Mouse (Mus musculus) embryo, embryonic 11 days (tissue): ENCODE data around the gene Cbx6.
A peak's percentile ranks its signal among the peaks of the same experiment; 100 is the strongest.

Source experiments
- DNase-seq: peaks from one replicate; pipeline ENCODE4 v3.0.0-alpha.2; 2015

The Cbx6 gene

GRCm38 (mm10) chr15:79834130-79834880 lies at the start of gene Cbx6, which contains the start of gene Npcd:
Cbx6 (minus strand) TSS chr15:79834688.
Npcd (minus strand) TSS chr15:79834237.
- peak; percentile 99 for DNase-seq

- peak; percentile 94 for DNase-seq
Observed at GRCm38 (mm10) chr15:79883352-79883822, 48.9 kb upstream of the Cbx6 start.

- peak; percentile 10 for DNase-seq
Observed at GRCm38 (mm10) chr15:79882623-79883267, 48.3 kb upstream of the Cbx6 start.

GRCm38 (mm10) chr15:79880477-79880876 lies 46.0 kb upstream of the Cbx6 start:
- DNase-seq, result no peak

DNA sequence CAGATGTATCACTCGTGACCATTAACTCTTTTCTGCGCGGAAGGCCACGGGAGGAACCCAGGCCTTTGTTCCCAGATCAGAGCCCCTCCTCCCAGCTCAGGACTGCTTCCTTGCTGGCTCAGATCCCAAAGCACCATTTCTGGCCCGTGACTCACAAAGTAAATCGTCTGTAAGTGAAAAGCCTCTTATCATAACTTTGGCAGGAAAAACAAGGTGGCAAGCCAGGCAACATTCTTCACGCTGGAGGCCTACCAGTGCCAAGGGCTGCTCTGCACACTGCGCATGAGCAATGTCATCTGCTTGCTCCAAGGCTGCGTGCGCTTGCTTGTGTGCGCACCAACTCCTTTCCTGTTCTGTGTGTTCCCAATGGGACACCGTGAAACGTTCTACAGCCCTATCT lies 44.8 kb upstream of the Cbx6 start:
- peak; percentile 7 for DNase-seq

DNA sequence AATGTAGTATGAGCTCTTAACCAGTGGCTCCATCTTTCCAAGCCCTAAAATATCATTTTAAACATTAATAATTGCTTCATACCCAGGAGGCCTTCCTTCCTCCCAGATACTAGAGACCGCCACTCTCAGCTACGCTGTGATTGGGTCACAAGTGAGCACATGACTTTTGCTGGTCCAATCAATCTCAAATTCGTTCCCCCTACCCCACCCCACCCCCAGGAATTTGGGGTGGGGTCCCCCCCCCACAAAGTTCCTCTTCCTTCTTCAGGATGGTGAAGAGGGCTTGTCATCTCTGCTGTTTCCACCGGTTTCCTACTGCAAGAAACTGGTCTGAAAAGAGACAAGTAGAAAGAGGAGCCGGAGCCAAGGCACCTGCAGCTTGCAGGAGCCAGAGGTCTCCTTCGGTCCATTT lies 44.2 kb upstream of the Cbx6 start:
- DNase-seq, result no peak

- DNase-seq, result no peak
Observed at GRCm38 (mm10) chr15:79875261-79875995, 40.9 kb upstream of the Cbx6 start.

GRCm38 (mm10) chr15:79873995-79874394 lies 39.5 kb upstream of the Cbx6 start:
- no peak for DNase-seq

DNA sequence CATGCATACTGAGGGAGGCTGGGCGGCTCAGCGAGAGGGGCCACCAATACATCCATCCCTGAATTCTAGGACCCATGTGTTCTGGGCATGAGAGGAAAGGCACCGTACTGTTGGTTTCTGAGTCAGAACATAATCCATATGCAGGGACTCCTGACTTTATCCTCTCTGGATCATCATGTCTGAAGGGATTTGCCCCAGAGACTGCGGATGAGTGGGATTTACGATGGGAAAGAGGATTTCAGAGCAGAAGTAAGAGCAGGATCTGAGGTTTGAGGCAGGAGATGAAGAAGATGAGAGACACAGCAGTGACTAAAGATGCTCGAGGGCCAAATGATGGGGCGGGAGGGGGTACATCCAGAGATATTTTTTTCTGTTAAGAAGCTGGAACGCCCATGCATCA lies 39.1 kb upstream of the Cbx6 start:
- no peak for DNase-seq

DNA sequence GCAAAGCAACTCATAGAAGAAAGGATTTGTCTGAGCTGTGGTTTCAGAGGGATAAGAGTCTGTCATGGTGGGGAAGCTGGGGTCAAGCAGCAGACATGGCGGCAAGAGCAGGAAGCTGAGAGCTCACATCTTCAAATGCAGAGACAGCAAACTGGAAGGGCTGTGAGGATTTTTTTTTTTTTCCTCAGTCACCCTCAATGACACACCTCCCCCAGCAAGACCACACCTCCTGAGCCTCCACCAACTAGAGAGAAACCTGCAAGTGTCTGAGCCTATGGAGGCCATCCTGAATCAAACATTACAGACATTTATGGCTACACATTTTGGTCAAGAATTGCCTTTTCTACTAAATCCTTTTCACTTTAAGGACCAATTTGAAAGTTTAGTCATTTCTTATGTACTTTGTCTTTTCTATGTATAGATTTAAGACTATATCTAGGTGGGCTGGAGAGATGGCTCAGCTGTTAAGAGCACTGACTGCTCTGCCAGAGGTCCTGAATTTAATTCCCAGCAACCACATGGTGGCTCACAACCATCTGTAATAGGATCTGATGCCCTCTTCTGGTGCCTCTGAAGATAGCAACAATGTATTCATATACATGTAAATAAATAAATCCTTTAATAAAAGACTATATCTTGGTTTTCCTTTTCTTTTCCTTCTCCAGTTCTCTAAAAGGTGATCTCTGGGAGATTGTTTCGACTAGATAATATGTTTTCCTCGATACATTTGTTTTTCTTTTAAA lies 32.9 kb upstream of the Cbx6 start:
- no peak for DNase-seq

GRCm38 (mm10) chr15:79859821-79860220 lies 25.3 kb upstream of the Cbx6 start:
- DNase-seq, result no peak

- no peak for DNase-seq
Observed at GRCm38 (mm10) chr15:79858979-79859378, 24.5 kb upstream of the Cbx6 start.

- DNase-seq, result no peak
Observed at GRCm38 (mm10) chr15:79850143-79850542, 15.7 kb upstream of the Cbx6 start.

DNA sequence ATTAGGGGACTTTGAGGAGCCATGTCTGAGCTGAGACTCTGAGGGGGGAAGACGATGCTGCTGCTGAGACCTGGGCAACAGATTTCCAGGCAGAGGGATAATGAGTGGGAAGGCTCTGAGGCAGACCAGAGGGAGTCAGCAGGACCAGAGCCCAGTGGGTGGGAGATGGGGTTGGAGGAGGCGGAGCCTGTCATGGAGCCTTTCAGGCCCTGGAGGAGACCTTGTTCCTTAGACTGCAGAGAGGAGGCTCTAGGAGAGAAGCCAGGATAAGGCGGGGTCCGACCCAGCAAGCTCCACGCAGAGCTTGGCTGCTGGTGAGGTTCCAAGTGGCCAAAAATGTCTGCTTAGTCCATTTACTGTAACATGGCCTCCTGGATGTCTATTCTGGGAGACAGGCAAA lies 12.6 kb upstream of the Cbx6 start:
- no peak for DNase-seq

DNA sequence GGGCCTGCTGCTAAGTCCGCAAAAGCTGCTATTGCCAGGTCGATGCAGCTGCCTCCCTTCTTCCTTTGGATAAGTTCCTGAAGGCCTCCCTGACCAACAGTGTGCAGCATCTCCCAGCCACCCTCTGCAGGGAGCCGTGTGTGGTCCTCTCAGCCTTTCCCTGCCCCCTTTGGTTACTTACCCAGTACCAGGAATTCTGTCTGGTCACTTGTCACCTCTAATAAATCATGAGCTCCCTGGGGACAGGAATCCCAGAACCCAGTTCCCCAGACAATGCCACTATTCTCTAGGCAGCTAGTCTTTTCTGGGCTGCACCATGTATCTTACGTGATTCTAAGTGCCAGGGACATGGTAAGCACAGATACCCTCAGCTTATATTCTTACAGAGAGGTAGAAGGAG lies 11.5 kb upstream of the Cbx6 start:
- DNase-seq, result no peak

DNA sequence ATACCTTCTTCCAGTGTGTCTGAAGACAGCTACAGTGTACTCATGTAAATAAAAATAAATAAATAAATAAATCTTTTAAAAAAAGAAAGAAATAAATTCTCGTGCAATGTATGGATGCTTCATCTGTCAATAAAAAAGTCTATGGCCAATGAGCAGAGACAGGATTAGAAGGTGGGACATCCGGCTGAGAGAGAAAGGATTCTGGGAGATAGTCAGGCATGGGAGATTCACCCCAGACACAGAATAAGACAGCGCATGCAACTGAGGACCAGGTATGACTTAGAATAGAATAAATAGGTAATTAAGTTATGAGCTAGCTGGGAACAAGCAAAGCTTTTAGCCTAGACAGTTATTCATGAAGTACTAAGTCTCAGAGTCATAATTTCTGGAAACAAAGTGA lies 8.5 kb upstream of the Cbx6 start:
- no peak for DNase-seq

GRCm38 (mm10) chr15:79840281-79840680 lies 5.8 kb upstream of the Cbx6 start:
- DNase-seq, result no peak

DNA sequence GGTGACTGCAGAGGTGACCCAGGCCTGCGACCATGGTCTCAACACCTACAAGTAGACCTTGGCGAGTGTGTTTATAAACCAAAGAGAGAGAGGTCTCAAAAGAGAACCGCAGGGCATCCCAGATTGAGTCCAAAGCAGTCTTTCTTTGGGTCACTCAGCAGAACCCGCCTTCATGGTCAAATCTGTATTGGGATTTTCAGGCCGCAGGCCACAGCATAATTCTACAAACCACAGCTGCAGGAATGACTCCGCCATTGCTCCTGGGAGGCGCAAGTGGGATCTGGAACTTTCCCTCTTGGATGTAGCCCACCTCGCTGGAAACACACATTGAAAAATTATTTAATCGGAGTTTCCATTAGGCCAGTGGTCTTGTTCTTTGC lies 383 bp upstream of the Cbx6 start:
- DNase-seq, result no peak

DNA sequence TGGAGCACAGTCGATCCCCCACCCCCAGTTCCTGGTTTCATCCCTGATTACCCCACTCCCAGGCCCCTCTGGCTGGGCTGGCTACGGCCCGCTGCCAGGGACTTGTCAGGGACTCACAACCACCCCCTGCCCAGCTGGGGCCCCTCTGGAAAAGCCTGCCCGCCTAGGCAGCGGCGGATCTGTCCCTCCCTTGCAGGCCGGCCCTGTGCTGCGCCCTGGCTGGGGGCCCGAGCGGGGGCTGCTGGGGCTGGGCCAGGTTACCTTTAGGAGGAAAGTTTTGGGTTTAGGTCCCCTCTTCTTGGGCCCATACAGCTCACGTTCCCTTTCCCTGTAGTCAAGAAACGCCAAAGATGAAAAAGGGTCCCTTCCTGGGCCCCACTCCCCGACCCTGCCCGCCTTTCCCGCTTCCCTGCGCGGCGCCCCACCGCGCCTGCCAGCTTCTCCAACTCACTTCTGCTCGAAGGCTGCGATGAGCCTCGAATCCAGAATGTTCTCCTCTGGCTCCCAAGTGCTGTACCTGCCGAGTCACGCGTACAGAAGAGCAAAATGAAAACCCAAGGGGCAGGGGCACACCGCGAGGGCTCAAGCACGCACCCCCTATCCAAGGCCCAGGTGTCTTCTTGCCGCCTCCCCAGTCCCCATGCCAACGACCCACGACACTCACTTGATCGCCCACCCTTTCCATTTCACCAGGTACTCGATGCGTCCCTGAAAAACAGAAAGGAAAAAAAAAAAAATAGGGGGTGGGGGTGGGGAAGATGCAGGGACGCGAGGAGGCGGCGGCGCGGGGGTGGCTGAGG lies 1.0 kb downstream of the Cbx6 start:
- peak; percentile 38 for DNase-seq

- DNase-seq, result peak; percentile 88
Observed at GRCm38 (mm10) chr15:79832064-79832900, 2.2 kb downstream of the Cbx6 start.

- peak; percentile 86 for DNase-seq
Observed at GRCm38 (mm10) chr15:79830388-79830787, 4.1 kb downstream of the Cbx6 start.
